Mouse (Mus musculus): ENCODE measurements at regions not wholly inside any gene's neighbourhood (a gene's known extent, or its start where the extent isn't known, plus 50 kb on each side); places are given as distances from the start of the nearest gene placed in this dataset.
A peak's percentile ranks its signal among the peaks of the same experiment; 100 is the strongest.

DNA sequence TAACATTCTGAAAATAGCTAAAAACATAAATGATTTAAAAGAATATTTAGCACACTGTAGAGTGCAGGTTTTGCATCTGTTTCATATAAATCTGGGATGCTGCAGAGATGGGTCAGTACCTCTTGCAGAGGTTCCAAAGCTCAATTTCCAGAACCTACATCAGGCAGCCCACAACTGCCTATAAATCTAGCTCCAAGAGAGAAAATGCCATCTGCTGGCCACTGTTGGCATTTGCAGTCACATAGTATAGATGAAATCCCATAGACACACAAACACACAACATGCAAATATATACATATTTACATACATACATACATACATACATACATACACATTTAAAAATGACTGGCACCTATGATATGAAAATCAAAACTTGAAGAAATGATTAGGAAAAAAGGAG, 284.6 kb upstream of the Gm28363 start:
- TF ChIP-seq CTCF (IDR thresholded peaks at IDR 0.05; ENCODE audit: low read depth) (peak; percentile 37; the same call in 1 of the 2 replicates), EP300 (optimal IDR thresholded peaks at IDR 0.05) (no peak)

Data from stomach, postnatal 0 days (tissue).